Comparison of ENCODE assay signal across 10 mouse cellular contexts in genomic region chr12:101102648-101103047, GRCm38 (mm10). TPM values are rescaled to one million over a fixed set of nuclear protein-coding genes. Genes with fewer than 3 reads are reported as not detected.
A peak's percentile ranks its signal among the peaks of the same experiment; 100 is the strongest.
DNase-seq lines count a peak whose midpoint lies in the region; ATAC-seq and TF ChIP-seq lines count a peak whose summit lies in the region.
"Had no signal": no experiment of that assay in that cellular context is flagged by ENCODE, and none has a peak within 500 bp of the region (broad histone marks: within the 10 kb centered on the region; RNA-seq: fewer than 3 reads in every experiment).

No protein-coding gene starts in this region.

- no peak overlapping the region for H3K4me3 ChIP-seq in midbrain, postnatal 0 days (ENCODE audit: low read depth, low read length)
- H3K4me3 ChIP-seq in midbrain, embryonic 13.5 days (replicated peaks) = no peak overlapping the region
- H3K4me3 ChIP-seq: erythroblast, embryonic 14.5 days; midbrain, embryonic 12.5 days had no signal

- H3K9ac ChIP-seq in midbrain, postnatal 0 days (replicated peaks; ENCODE audit: low read length, poor library complexity, severe bottlenecking) = no peak overlapping the region
- no peak overlapping the region for H3K9ac ChIP-seq in midbrain, embryonic 13.5 days (replicated peaks)
- H3K9ac ChIP-seq: midbrain, embryonic 12.5 days had no signal

- 79% methylated on average over 3 of the region's 3 CpGs for WGBS in midbrain, postnatal 0 days
- 78% methylated on average over 3 of the region's 3 CpGs for WGBS in midbrain, embryonic 13.5 days

- no peaks in the 10 kb centered on the region for H3K36me3 ChIP-seq in midbrain, postnatal 0 days (ENCODE audit: insufficient read depth, low read length)
- H3K36me3 ChIP-seq in midbrain, embryonic 13.5 days = no peaks in the 10 kb centered on the region
- H3K36me3 ChIP-seq: midbrain, embryonic 12.5 days had no signal

- H3K9me3 ChIP-seq in midbrain, postnatal 0 days (ENCODE audit: low read length) = no peaks in the 10 kb centered on the region
- H3K9me3 ChIP-seq in midbrain, embryonic 13.5 days = peaks cover 3% of the 10 kb centered on the region
- H3K9me3 ChIP-seq: midbrain, embryonic 12.5 days had no signal

- H3K27me3 ChIP-seq in midbrain, postnatal 0 days (ENCODE audit: insufficient read depth, low read length) = no peaks in the 10 kb centered on the region
- no peaks in the 10 kb centered on the region for H3K27me3 ChIP-seq in midbrain, embryonic 13.5 days
- H3K27me3 ChIP-seq: midbrain, embryonic 12.5 days had no signal

- DNase-seq in adrenal gland, adult 2 months = peak; percentile 23
- DNase-seq in adrenal gland, adult 8-10 months = no peak
- peak; percentile 42 for DNase-seq in midbrain, postnatal 0 days (ENCODE audit: low spot score)
- DNase-seq in kidney, adult 8-10 months = peak; percentile 26 to 64
- DNase-seq in urinary bladder, postnatal 25 days (ENCODE audit: low spot score) = no peak
- no peak for DNase-seq in layer of hippocampus, postnatal 14 days (ENCODE audit: low spot score in 2 of 2)

- TF ChIP-seq CTCF in midbrain, postnatal 0 days (IDR thresholded peaks at IDR 0.05) = peak; percentile 52

- no peak overlapping the region for H3K4me2 ChIP-seq in midbrain, postnatal 0 days (ENCODE audit: low read depth, low read length, poor library complexity, severe bottlenecking)
- H3K4me2 ChIP-seq in midbrain, embryonic 13.5 days (replicated peaks) = no peak overlapping the region
- H3K4me2 ChIP-seq: midbrain, embryonic 12.5 days had no signal

- no peak for ATAC-seq in midbrain, postnatal 0 days (ENCODE audit: low FRiP score)
- no peak for ATAC-seq in midbrain, embryonic 13.5 days
- peak; percentile 91 for ATAC-seq in megakaryocyte, adult 5-6 weeks (ENCODE audit: poor library complexity, severe bottlenecking)

- H3K27ac ChIP-seq in midbrain, postnatal 0 days (ENCODE audit: low read depth, low read length) = no peak overlapping the region
- no peak overlapping the region for H3K27ac ChIP-seq in midbrain, embryonic 13.5 days
- H3K27ac ChIP-seq: midbrain, embryonic 12.5 days had no signal

- H3K4me1 ChIP-seq in midbrain, postnatal 0 days (ENCODE audit: insufficient read depth, low read length) = no peaks in the 10 kb centered on the region
- H3K4me1 ChIP-seq in midbrain, embryonic 13.5 days (replicated peaks) = no peaks in the 10 kb centered on the region
- H3K4me1 ChIP-seq: midbrain, embryonic 12.5 days had no signal

RNA-seq across cellular contexts. Expression of gene Ppp4r3a, which starts 19.1 kb away (rescaled TPM):
- 10 to 100 TPM; 42.6 to 74.8 TPM for total RNA-seq in adrenal gland, adult 2 months (2021)
- 13.6 and 14.6 TPM in 2 replicates for polyA plus RNA-seq in adrenal gland, adult 2 months (2012; rRNA removed)
- total RNA-seq in adrenal gland, adult 8-10 months (2022) = 10 to 100 TPM; 49.5 to 59.5 (median 49.9) TPM
- total RNA-seq in midbrain, postnatal 0 days (2014; rRNA removed) = 36.1 and 42.3 TPM in 2 replicates
- 11.4 and 16.4 TPM in 2 replicates for polyA plus RNA-seq in midbrain, postnatal 0 days (2015; fragmentation: Nextera tagmentation; extraction: Ambion mirVana)
- polyA plus RNA-seq in midbrain, embryonic 13.5 days (2015; fragmentation: Nextera tagmentation; extraction: Ambion mirVana) = 31.3 and 37.6 TPM in 2 replicates
- 82.5 and 82.6 TPM in 2 replicates for total RNA-seq in megakaryocyte, adult 5-6 weeks (2015)
- total RNA-seq in megakaryocyte, adult 5-6 weeks (2017) = 110 and 131 TPM in 2 replicates
- total RNA-seq in layer of hippocampus, postnatal 14 days (2021) = 10 to 100 TPM; 43.2 to 43.4 TPM

Comparison
In these comparisons a context has a peak if more than half of its experiments do, and no peak if none do; other contexts are left out.
1. DNase-seq: peak in adrenal gland, adult 2 months (single experiment), midbrain, postnatal 0 days (single experiment) and kidney, adult 8-10 months (2 of 2); none in adrenal gland, adult 8-10 months (single experiment), urinary bladder, postnatal 25 days (single experiment) and layer of hippocampus, postnatal 14 days (0 of 2).